Mouse (Mus musculus): ENCODE measurements around the gene Amz1. TPM values are rescaled to one million over a fixed set of nuclear protein-coding genes. Genes with fewer than 3 reads are reported as not detected.

Amz1 gene
- polyA plus RNA-seq, 1 experiment from 2014 or later: 0.74 TPM

DNA sequence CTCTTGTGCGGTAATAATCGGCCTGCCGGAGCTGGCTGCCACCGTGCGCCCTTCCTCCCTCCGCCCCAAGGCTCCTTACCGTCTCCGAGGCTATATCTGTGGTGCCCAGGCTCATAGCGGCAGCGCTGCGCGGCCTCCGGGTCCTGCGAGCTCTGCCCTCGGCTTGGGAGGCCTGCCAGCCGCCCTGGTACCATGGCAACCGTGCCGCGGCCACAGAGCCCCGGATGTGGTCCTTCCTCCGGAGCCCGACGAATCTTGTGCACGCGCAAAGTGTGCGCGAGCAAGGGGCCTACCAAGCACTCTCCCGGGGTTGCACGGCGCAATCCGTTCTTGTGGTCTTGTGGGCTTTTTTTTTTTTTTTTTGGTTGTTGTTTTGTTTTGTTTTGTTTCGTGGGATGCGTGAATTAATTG, 21.8 kb upstream of the Amz1 start, which contains the start of gene Iqce:
Iqce (minus strand) TSS at position 276 of the 411 bp plus-strand sequence.
- H3K4me1 ChIP-seq: peaks cover 21% of the 10 kb centered on the region

DNA sequence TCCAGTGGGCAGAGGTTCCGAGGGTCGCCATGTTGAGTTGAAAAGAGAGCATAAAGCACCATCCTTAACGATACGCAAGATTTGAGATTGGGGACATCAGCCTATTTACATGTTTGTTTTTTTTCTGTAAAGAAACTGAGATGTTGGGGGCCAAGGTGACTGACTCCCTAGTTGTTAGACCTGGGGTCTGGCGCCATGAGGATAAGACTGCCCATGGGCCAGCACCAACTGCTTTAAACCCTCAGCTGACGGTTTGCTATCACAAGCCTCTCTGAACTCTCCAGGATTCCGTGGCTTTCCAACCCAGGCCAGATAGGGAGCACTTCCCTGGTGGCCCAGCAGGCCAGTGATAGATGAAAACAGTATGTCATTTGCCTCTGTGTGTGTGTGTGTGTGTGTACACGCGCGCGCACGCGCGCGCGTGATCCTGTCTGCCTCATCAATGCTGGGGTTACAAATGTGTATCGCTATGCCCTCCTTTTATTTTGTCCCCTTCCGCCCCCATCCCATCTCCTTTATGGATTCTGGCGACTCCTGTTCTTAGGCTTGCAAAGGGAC, 21.2 kb upstream of the Amz1 start:
- WGBS: 61% methylated on average over 19 of the region's 19 CpGs
- Histone ChIP-seq H3K4me2 (replicated peaks) (peak overlapping the region; percentile 72), H3K36me3 (peaks cover 11% of the 10 kb centered on the region), H3K27me3 (no peaks in the 10 kb centered on the region), H3K9me3 (no peaks in the 10 kb centered on the region), H3K4me3 (peak overlapping the region; percentile 80), H3K4me1 (peaks cover 21% of the 10 kb centered on the region), H3K9ac (peak overlapping the region; percentile 73), H3K27ac (peak overlapping the region; percentile 81)
- no peak for ATAC-seq (ENCODE audit: insufficient number of reproducible peaks, insufficient read depth, low FRiP score, low TSS enrichment)

More for the DNA sequence above, 21.8 kb upstream of the Amz1 start, which contains the start of gene Iqce:
- H3K4me3 ChIP-seq: peak within 1 kb of the TSS; percentile 80
- peak within 1 kb of the TSS; percentile 73 for H3K9ac ChIP-seq
- H3K4me2 ChIP-seq (replicated peaks): peak within 1 kb of the TSS; percentile 72
- no peaks in the 10 kb centered on the region for H3K9me3 ChIP-seq
- ATAC-seq (ENCODE audit: insufficient number of reproducible peaks, insufficient read depth, low FRiP score, low TSS enrichment): peak; percentile 44
- H3K27ac ChIP-seq: peak within 1 kb of the TSS; percentile 81
- 1% methylated on average over 30 of the region's 33 CpGs for WGBS
- H3K36me3 ChIP-seq: peaks cover 12% of the 10 kb centered on the region
- H3K27me3 ChIP-seq: no peaks in the 10 kb centered on the region

DNA sequence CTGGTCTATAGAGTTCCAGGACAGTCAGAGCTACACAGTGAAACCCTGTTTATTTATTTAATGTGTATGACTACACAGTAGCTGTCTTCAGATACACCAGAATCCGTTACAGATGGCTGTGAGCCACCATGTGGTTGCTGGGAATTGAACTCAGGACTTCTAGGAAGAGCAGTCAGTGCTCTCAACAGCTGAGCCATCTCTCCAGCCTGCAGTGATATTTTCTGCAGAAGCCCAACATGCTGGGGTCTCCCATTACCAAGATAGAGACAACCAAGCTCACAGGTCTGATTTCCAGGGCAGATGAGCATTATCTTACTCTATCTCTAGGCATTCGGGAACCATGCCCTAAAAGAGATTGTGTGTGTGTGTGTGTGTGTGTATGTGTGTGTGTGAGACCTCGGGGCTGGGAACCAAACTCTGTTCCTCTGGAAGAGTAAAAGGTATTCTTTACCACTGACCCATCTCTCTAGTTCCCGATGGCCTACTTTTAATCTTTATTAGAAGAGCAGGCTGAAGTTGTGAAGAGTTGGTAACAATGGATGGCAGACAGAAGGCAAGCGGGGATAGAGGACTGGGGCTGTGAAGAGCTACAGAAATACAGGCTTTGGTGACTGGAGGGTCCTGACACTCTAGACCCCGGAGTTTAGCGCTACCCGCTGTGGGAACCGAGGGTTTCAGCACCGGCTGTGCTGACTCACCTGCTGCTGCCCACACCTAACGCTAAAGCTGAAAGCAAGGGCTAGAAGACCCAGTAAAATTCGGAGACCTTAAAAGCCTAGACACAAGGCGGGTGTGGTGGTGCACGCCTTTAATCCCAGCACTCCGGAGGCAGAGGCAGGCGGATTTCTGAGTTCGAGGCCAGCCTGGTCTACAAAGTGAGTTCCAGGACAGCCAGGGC, 20.2 kb upstream of the Amz1 start:
- 38% methylated on average over 17 of the region's 17 CpGs for WGBS
- peak overlapping the region; percentile 65 for H3K4me3 ChIP-seq

DNA sequence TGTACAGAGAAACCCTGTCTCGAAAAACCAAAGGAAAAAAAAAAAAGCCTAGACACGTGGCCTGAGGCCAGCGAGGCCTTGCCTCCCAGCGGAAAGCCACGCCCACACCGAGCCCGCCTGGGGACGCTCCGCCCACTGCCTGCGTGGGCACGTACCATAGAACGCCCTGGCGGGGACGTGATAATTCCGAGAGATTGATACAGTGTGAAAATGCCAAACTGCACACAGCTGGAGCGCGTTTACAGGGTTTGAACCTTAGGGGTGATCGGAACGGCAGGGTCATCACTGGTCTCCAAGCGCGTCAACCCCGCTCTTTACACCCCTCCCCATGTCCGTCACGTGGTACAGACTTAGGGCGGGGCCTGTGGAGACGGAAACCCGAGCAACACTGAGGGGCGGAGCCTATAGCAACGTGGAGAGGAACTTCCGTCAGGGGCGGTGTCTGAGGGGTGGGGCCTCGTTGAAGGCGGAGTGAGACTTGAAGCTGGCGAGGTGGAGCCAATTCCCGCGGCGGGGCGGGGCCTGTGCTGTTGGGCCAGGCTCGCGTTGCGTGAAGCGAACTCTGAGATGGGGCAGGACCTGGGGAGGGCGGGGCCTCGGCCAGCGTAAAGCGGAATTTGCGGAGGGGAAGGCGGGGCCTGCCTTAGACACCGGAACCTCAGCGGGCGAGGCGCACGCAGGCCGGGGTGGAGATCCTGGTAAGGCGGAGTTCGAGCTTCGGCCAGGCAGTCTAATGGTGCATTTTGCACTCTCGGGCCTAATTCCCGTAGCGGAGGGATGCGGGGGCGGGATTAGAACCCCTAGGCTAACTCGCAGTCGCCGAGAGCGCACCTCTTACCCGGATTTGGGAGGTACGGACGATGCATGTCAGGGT, 19.3 kb upstream of the Amz1 start, which contains the start of gene Brat1:
Brat1 (plus strand) TSS at position 634 of the 874 bp plus-strand sequence.
- under 1% methylated on average over 69 of the region's 69 CpGs for WGBS
- H3K27me3 ChIP-seq: no peaks in the 10 kb centered on the region
- peak within 1 kb of the TSS; percentile 86 for H3K27ac ChIP-seq
- peaks cover 21% of the 10 kb centered on the region for H3K4me1 ChIP-seq
- H3K4me2 ChIP-seq (replicated peaks): peak within 1 kb of the TSS; percentile 85
- H3K4me3 ChIP-seq: peak within 1 kb of the TSS; percentile 65
- ATAC-seq (ENCODE audit: insufficient number of reproducible peaks, insufficient read depth, low FRiP score, low TSS enrichment): peak; percentile 85
- H3K9me3 ChIP-seq: no peaks in the 10 kb centered on the region
- peaks cover 12% of the 10 kb centered on the region for H3K36me3 ChIP-seq
- peak within 1 kb of the TSS; percentile 73 for H3K9ac ChIP-seq

More for the DNA sequence above, 20.2 kb upstream of the Amz1 start:
- Histone ChIP-seq H3K9ac (no peak overlapping the region), H3K4me1 (peaks cover 21% of the 10 kb centered on the region), H3K27ac (peak overlapping the region; percentile 86), H3K27me3 (no peaks in the 10 kb centered on the region), H3K4me2 (replicated peaks) (peak overlapping the region; percentile 33), H3K36me3 (peaks cover 12% of the 10 kb centered on the region), H3K9me3 (no peaks in the 10 kb centered on the region)
- no peak for ATAC-seq (ENCODE audit: insufficient number of reproducible peaks, insufficient read depth, low FRiP score, low TSS enrichment)

DNA sequence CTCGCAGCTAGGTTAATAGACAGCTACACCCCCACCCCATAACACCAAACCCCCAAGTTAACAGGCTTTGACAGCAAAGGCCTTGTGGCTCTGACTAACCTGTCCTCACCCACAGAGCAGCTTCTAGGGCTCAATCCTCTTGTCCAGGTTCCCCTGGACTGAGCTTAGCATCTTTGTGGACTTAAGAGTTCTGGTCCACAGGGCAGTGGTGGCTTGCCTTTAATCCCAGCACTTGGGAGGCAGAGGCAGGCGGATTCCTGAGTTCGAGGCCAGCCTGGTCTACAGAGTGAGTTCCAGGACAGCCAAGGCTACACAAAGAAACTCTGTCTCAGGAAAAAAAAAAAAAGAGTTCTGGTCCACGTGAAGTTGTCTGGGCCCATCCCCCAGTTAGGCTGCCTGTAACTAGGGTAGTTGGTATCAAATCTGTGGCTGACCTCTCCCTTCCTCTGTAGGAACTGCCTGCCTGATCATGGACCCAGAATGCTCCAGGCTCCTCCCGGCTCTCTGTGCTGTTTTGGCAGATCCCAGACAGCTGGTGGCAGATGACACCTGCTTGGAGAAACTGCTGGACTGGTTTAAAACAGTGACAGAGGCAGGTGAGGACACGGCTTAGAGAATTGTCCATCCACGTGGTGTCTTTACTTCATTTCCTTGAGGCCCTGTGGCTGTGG, 18.3 kb upstream of the Amz1 start:
- no peak for ATAC-seq (ENCODE audit: insufficient number of reproducible peaks, insufficient read depth, low FRiP score, low TSS enrichment)
- peaks cover 21% of the 10 kb centered on the region for H3K36me3 ChIP-seq
- peak overlapping the region; percentile 85 for H3K4me2 ChIP-seq (replicated peaks)
- H3K9me3 ChIP-seq: no peaks in the 10 kb centered on the region
- peak overlapping the region; percentile 65 for H3K4me3 ChIP-seq
- H3K27me3 ChIP-seq: no peaks in the 10 kb centered on the region
- H3K9ac ChIP-seq: peak overlapping the region; percentile 73
- H3K4me1 ChIP-seq: peaks cover 18% of the 10 kb centered on the region
- 51% methylated on average over 7 of the region's 7 CpGs for WGBS
- no peak overlapping the region; the same call in 1 of the 2 replicates for H3K27ac ChIP-seq

DNA sequence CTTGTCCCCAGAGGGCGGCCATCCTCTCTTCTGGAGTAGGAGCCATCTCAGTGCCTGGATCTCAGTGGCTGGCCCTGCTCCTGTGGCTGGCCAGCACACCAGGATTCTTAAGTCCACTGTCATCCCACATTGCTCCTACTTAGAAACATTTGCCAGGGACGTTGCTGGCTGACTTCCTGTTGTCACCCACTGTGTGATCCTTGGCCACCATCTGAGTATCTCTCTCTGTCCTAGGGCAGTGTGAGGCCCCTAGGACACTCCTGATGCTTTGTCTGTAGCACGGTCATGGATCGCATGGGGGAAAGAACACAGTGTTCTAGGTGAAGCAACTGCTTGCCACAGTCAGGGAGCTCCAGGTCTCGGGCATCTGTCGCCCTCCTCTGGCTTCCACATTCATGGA, 13.6 kb upstream of the Amz1 start:
- no peak overlapping the region for H3K27ac ChIP-seq
- H3K4me3 ChIP-seq: no peak overlapping the region
- no peak overlapping the region for H3K4me2 ChIP-seq (replicated peaks)
- no peaks in the 10 kb centered on the region for H3K27me3 ChIP-seq
- no peak overlapping the region for H3K9ac ChIP-seq
- no peak for ATAC-seq (ENCODE audit: insufficient number of reproducible peaks, insufficient read depth, low FRiP score, low TSS enrichment)
- peaks cover 64% of the 10 kb centered on the region for H3K36me3 ChIP-seq
- WGBS: 91% methylated on average over 6 of the region's 6 CpGs
- peaks cover 5% of the 10 kb centered on the region for H3K4me1 ChIP-seq
- H3K9me3 ChIP-seq: no peaks in the 10 kb centered on the region

DNA sequence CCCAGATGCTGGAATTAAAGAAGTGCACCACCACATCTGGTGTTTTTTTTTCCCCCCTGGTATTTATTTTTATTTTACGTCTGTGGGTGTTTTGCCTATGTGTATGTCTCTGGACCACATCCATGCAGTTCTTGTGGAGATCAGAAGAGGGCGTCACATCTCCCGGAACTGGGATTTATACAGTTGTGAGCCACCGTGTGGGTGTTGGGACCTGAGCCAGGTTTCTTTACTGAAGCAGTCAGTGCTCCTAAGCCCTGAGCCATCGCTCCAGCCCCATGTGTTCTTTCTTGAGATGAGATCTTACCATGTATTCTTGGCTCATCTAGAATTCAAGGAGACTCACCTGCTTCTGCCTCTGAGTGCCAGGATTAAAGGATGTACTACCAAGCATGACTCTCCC, 12.9 kb upstream of the Amz1 start:
- ATAC-seq (ENCODE audit: insufficient number of reproducible peaks, insufficient read depth, low FRiP score, low TSS enrichment): no peak
- H3K9ac ChIP-seq: no peak overlapping the region
- H3K27me3 ChIP-seq: no peaks in the 10 kb centered on the region
- no peak overlapping the region for H3K4me3 ChIP-seq
- H3K27ac ChIP-seq: no peak overlapping the region
- 82% methylated on average over 5 of the region's 5 CpGs for WGBS
- peaks cover 71% of the 10 kb centered on the region for H3K36me3 ChIP-seq
- H3K4me1 ChIP-seq: peaks cover 2% of the 10 kb centered on the region
- H3K4me2 ChIP-seq (replicated peaks): no peak overlapping the region
- no peaks in the 10 kb centered on the region for H3K9me3 ChIP-seq

DNA sequence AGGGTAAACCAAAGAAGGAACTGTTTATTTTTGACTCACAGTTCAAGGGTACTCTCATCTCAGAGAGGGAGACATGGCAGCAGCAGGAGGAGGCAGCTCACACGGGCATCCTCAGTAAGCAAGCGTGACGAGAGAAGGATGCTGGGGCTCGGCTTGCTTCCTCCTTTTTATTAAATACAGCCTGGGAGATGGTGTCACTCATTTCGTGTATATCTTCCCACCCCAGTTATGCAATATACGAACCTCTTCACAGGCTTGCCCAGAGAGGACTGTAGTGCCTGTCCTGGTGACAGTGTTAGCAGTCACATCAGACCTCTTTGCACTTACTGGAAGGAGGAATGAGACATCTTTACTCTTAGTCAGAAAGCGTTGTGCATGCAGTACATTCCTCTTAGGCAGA, 3.2 kb upstream of the Amz1 start:
- WGBS: 78% methylated on average over 7 of the region's 7 CpGs
- H3K9me3 ChIP-seq: no peaks in the 10 kb centered on the region
- H3K4me1 ChIP-seq: no peaks in the 10 kb centered on the region
- ATAC-seq (ENCODE audit: insufficient number of reproducible peaks, insufficient read depth, low FRiP score, low TSS enrichment): no peak
- no peak overlapping the region for H3K9ac ChIP-seq
- peaks cover 38% of the 10 kb centered on the region for H3K36me3 ChIP-seq
- no peak overlapping the region for H3K27ac ChIP-seq
- no peak overlapping the region for H3K4me2 ChIP-seq (replicated peaks)
- H3K4me3 ChIP-seq: no peak overlapping the region
- no peaks in the 10 kb centered on the region for H3K27me3 ChIP-seq

DNA sequence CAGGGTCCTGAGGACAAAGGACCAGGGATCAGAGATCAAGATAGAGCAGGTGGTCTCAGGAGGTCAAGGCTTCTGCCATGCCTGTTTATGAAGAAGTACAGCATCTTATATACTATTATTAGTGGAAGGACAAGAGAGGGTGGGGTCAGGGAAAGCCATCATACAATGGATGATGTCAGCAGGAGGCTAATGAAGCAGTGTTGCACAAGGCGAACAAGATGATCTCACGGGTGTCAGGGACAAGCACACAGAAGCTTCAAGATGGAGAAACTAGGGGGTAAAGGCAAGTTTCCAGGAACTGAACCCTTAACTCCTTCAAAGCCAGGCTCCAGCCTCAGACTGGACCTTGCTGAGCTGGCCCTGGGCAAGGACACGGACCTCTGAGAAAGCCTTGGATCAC, 1.8 kb upstream of the Amz1 start:
- Histone ChIP-seq H3K36me3 (peaks cover 24% of the 10 kb centered on the region), H3K27me3 (no peaks in the 10 kb centered on the region), H3K4me3 (no peak overlapping the region), H3K4me1 (no peaks in the 10 kb centered on the region; the same call in 1 of the 2 replicates), H3K27ac (no peak overlapping the region), H3K9ac (no peak overlapping the region), H3K9me3 (no peaks in the 10 kb centered on the region), H3K4me2 (replicated peaks) (no peak overlapping the region)
- 77% methylated on average over 3 of the region's 3 CpGs for WGBS
- ATAC-seq (ENCODE audit: insufficient number of reproducible peaks, insufficient read depth, low FRiP score, low TSS enrichment): no peak

DNA sequence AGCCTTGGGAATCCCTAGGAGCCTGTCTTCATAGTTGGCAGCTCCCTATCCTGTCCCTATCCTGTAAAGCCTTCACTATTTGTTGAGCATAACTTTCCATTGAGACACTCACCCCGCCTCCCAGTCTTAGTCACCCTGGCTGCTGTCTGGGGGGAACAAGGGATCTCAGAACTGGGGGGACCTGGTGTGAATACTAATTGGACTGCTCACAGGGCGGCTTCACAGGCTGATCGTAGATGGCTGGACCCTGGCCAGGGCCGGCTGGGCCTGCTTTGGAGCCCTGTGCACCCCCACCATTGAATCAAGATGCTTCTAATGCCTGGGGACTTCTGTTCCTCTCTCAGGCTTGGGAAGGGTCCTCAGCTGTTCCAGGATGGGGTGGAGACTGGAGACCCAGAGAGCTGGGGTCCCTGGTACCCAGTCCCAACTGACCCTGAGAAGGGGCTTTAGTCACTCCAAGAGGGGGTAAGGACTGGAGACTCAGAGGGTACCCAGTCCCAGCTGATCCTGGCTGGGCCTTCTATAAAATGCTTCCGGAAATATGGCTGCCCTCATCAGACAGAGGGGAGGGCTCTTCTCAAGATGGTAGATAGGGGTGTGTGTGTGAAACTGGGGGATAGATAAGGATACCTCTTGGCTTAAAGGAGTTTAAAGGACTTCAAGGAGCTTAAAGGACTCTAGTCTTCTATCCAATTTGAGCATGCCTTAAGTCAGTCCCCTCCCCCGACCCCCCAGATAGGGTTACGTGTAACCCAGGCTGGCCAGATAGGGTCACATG, 2.3 kb downstream of the Amz1 start:
- ATAC-seq (ENCODE audit: insufficient number of reproducible peaks, insufficient read depth, low FRiP score, low TSS enrichment): no peak
- no peaks in the 10 kb centered on the region; the same call in 1 of the 2 replicates for H3K4me1 ChIP-seq
- no peaks in the 10 kb centered on the region for H3K27me3 ChIP-seq
- H3K27ac ChIP-seq: no peak overlapping the region
- no peak overlapping the region for H3K4me2 ChIP-seq (replicated peaks)
- H3K4me3 ChIP-seq: no peak overlapping the region
- no peak overlapping the region for H3K9ac ChIP-seq
- H3K9me3 ChIP-seq: no peaks in the 10 kb centered on the region
- 81% methylated on average over 7 of the region's 7 CpGs for WGBS
- no peaks in the 10 kb centered on the region for H3K36me3 ChIP-seq

Measured in embryonic facial prominence, embryonic 12.5 days (tissue).